Mouse (Mus musculus) midbrain, postnatal 0 days (tissue): ENCODE measurements around the gene Gpatch3. TPM values are rescaled to one million over a fixed set of nuclear protein-coding genes. Genes with fewer than 3 reads are reported as not detected.

Experiments used
- ATAC-seq: fragments of 200-750 bp; cut with Nextera tagmentation; 2 replicates; pipeline ENCODE4 v1.8.0; 2017; ENCODE audit warnings: moderate number of reproducible peaks, mild to moderate bottlenecking, moderate TSS enrichment, moderate library complexity; ENCODE audit not compliant: low FRiP score
- DNase-seq: peaks from one replicate; pipeline ENCODE4 v3.0.0-alpha.2; 2015; ENCODE audit warnings: low spot score
- H3K27ac ChIP-seq: fragments of 300-500 bp; sonication (generic); 2 replicates; pipeline ENCODE4 v1.5.1; 2014; ENCODE audit warnings: low read depth, mild to moderate bottlenecking, low read length, mixed read lengths
- H3K27me3 ChIP-seq: fragments of 300-500 bp; sonication (generic); 2 replicates; pipeline ENCODE4 v1.6.1; 2014; ENCODE audit warnings: low read length, control low read depth, mixed read lengths; ENCODE audit not compliant: insufficient read depth
- H3K36me3 ChIP-seq: fragments of 300-500 bp; sonication (generic); 2 replicates; pipeline ENCODE4 v1.6.1; 2014; ENCODE audit warnings: low read length, control low read depth, mixed read lengths; ENCODE audit not compliant: insufficient read depth
- H3K4me1 ChIP-seq: fragments of 300-500 bp; sonication (generic); 2 replicates; pipeline ENCODE4 v1.6.1; 2014; ENCODE audit warnings: mild to moderate bottlenecking, control low read depth, antibody characterized with exemption, low read length, mixed read lengths; ENCODE audit not compliant: insufficient read depth
- H3K4me2 ChIP-seq: fragments of 300-500 bp; sonication (generic); 2 replicates; pipeline ENCODE4 v1.6.1; 2014; ENCODE audit warnings: low read depth, mild to moderate bottlenecking, low read length, mixed read lengths; ENCODE audit not compliant: poor library complexity, severe bottlenecking
- H3K4me3 ChIP-seq: fragments of 300-500 bp; sonication (generic); 2 replicates; pipeline ENCODE4 v1.5.1; 2014; ENCODE audit warnings: low read depth, mild to moderate bottlenecking, low read length, moderate library complexity
- H3K9ac ChIP-seq: fragments of 300-500 bp; sonication (generic); replicated peaks from 2 replicates; pipeline ENCODE4 v1.6.1; 2014; ENCODE audit warnings: mild to moderate bottlenecking, low read length, moderate library complexity, mixed read lengths; ENCODE audit not compliant: poor library complexity, severe bottlenecking
- H3K9me3 ChIP-seq: fragments of 300-500 bp; sonication (generic); 2 replicates; pipeline ENCODE4 v1.6.1; 2016; ENCODE audit warnings: low read length, control low read depth
- CTCF ChIP-seq: IDR thresholded peaks from 2 replicates; pipeline ENCODE4 v1.5.1; 2016; ENCODE audit warnings: antibody characterized with exemption, mild to moderate bottlenecking
- WGBS: fragments of 180-500 bp; shearing (Covaris S2); extraction: QIAGEN DNeasy Blood & Tissue Kit; methylation state at CpG from one replicate; pipeline ENCODE4 v1.1.7; 2014; 5-methylcytosine and 5-hydroxymethylcytosine counted together
- polyA plus RNA-seq: library from polyadenylated mRNA; unstranded; fragments of >200 nt; fragmentation: Nextera tagmentation; extraction: Ambion mirVana; gene quantifications from 2 replicates; pipeline ENCODE4 v1.2.1, GENCODE M21; 2015
- total RNA-seq: library from RNA; depleted of rRNA; stranded (reverse); fragments of >200 nt; gene quantifications from 2 replicates; pipeline ENCODE4 v1.2.3, GENCODE M21; 2014

Gene Gpatch3
- total and polyA plus RNA-seq, 2 experiments from 2014 or later = 5.6 to 8.7 TPM

DNA sequence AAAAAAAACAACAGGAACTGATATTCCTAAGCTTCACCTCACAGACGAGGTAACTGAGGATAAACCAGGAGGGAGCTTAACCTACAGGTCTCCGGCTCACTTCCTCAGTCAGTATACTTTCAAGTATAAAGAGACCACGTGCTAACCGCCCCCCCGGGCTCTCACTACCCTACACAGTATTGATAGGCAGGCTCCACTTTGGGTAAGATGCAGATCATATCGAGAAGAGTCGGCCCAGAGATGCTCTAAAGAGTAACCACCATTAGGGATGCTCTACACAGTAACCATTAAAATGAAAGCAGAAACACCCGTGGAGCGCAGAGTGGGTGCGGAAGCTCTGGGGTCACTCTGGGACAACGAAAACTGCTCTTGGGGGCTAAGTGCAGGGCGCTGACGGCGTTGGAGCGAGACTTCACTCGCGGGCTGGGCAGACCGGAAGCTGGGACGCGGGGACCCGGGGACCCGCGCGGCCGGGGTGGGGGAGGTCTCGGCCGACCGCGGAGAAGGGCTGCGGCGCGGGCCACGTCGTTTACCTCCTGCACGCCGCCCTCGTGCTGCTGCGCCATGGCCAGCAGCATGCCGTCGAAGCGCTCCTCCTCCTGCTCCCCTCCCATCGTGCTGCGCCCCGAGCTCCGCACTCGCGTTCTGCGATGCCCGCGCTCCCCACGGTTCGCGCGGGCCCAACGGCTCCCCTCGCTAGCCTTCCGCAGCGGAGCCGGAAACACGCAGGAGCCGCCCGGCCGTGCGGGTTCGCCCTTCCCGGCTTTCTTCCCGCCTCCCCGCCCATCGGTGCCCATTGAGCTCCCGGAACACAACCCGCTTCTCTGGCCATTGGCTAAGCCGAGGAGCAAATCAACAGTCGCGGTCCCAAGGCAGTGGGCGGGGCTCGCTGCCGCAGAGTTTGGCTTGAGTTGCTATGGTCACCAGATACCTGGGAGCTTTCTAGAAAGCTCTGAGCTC is 29.0 kb upstream of the Gpatch3 start, which contains the start of gene Nudc:
TSS of gene Nudc (minus strand) at position 725 of the 960 bp plus-strand sequence.
- peaks cover 8% of the 10 kb centered on the region; the same call in 1 of the 2 replicates for H3K36me3 ChIP-seq
- TF ChIP-seq CTCF = no peak
- peak within 1 kb of the TSS; percentile 57 for H3K9ac ChIP-seq
- H3K4me3 ChIP-seq = peak within 1 kb of the TSS; percentile 81
- no peaks in the 10 kb centered on the region for H3K9me3 ChIP-seq
- peak within 1 kb of the TSS; percentile 55 for H3K4me2 ChIP-seq
- ATAC-seq (peak; percentile 98), DNase-seq (peak; percentile 98)
- H3K4me1 ChIP-seq = no peaks in the 10 kb centered on the region
- no peaks in the 10 kb centered on the region for H3K27me3 ChIP-seq
- 1% methylated on average over 55 of the region's 77 CpGs for WGBS
- peak within 1 kb of the TSS; percentile 80 for H3K27ac ChIP-seq

DNA sequence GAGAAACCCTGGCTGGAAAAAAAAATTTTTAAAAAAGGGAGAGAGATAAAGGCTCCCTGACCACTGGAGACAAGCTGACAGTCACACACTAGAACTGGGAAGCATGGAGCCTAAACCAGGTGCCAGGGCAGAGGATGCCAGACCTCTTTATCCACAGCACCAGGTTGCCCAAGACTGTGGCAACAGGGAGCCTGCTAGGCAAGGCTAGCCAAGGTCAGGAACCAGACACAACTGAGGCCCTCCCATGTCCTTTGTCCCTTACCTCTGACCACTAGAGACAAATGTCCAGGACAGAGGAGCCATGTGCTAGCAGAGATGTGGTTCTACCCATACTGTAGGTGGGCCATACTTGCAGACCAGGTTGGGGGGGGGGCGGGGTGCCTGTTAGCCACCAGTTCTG is 22.5 kb upstream of the Gpatch3 start:
- Histone ChIP-seq H3K4me3 (no peak overlapping the region), H3K4me2 (no peak overlapping the region), H3K9ac (no peak overlapping the region), H3K36me3 (no peaks in the 10 kb centered on the region), H3K27ac (no peak overlapping the region), H3K9me3 (no peaks in the 10 kb centered on the region), H3K27me3 (no peaks in the 10 kb centered on the region), H3K4me1 (no peaks in the 10 kb centered on the region)
- 86% methylated on average over 1 of the region's 1 CpGs for WGBS
- TF ChIP-seq CTCF = no peak
- ATAC-seq (no peak), DNase-seq (no peak)

DNA sequence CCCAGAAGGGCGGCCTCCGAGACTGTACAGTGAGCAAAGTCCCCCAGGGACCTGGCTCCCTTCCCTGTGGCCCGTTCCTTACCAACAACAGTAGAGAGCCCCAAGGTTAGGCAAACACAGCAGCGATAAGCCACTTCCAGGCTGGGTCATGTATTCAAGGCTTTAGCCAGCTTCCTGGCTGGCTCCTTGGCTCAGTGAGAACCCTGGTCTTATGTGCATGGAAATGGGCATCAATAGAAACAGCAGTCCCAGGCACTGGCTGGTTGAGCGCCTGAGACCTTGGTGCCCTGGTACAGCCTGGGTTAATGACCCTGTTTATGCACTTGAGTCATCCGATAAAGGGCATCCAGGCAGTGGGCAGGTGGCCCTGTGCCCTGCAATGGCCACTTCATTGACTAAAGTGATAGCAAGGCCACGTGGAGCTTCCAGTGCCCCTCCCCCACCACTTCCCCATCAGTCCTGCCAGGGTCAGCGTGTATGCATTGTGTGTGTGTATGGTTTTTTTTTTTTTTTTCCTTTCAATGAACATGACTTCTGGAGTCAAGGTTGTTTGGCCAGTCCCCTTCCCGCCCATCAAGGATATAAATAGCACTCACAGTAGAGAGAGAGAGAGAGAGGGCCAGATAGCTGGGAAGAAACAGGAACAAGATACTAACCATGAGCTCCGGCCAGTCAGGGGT is 21.6 kb upstream of the Gpatch3 start, which contains the start of gene Nr0b2:
TSS of gene Nr0b2 (plus strand) at position 609 of the 680 bp plus-strand sequence.
- H3K27me3 ChIP-seq = no peaks in the 10 kb centered on the region
- no peak for TF ChIP-seq CTCF
- DNase-seq = no peak
- no peaks in the 10 kb centered on the region for H3K36me3 ChIP-seq
- no peaks in the 10 kb centered on the region for H3K4me1 ChIP-seq
- ATAC-seq = no peak
- H3K4me3 ChIP-seq = no peak within 1 kb of the TSS
- no peak within 1 kb of the TSS for H3K27ac ChIP-seq
- no peak within 1 kb of the TSS for H3K9ac ChIP-seq
- H3K9me3 ChIP-seq = no peaks in the 10 kb centered on the region
- no peak within 1 kb of the TSS for H3K4me2 ChIP-seq
- WGBS = 73% methylated on average over 10 of the region's 10 CpGs

DNA sequence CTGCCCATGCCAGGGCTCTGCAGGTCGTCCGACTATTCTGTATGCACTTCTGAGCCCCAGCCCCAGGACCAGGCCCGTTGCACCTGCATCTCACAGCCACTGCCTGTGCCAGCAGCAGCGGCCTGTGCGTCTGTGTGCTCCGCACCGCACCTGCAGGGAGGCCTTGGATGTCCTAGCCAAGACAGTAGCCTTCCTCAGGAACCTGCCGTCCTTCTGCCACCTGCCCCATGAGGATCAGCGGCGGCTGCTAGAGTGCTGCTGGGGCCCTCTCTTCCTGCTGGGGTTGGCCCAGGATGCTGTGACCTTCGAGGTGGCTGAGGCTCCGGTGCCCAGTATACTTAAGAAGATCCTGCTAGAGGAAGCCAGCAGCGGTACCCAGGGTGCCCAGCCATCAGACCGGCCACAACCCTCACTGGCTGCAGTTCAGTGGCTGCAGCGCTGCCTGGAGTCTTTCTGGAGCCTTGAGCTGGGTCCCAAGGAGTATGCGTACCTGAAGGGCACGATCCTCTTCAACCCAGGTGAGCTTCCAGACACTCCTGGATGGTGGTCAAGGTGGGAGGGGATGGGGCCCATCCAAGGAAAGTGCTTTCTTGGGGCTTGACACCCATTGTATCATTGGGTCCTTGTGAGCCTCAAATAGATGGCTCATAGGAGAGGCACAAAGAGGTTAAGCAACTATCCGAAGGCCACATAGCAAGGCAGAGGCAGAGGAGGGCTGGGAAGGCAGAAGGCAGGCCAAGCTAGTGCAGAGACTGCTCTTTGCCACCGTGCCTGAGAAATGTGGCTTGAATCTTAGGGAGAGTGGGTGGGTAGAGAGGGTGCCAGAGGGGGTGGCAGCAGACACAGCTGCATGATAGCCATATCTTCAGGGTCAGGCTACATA is 20.9 kb upstream of the Gpatch3 start:
- DNase-seq = no peak
- H3K4me1 ChIP-seq = no peaks in the 10 kb centered on the region
- H3K27ac ChIP-seq = no peak overlapping the region
- no peaks in the 10 kb centered on the region for H3K9me3 ChIP-seq
- WGBS = 81% methylated on average over 19 of the region's 19 CpGs
- TF ChIP-seq CTCF = no peak
- no peak overlapping the region for H3K4me2 ChIP-seq
- H3K27me3 ChIP-seq = no peaks in the 10 kb centered on the region
- H3K4me3 ChIP-seq = no peak overlapping the region
- no peak overlapping the region for H3K9ac ChIP-seq
- no peak for ATAC-seq
- H3K36me3 ChIP-seq = no peaks in the 10 kb centered on the region

DNA sequence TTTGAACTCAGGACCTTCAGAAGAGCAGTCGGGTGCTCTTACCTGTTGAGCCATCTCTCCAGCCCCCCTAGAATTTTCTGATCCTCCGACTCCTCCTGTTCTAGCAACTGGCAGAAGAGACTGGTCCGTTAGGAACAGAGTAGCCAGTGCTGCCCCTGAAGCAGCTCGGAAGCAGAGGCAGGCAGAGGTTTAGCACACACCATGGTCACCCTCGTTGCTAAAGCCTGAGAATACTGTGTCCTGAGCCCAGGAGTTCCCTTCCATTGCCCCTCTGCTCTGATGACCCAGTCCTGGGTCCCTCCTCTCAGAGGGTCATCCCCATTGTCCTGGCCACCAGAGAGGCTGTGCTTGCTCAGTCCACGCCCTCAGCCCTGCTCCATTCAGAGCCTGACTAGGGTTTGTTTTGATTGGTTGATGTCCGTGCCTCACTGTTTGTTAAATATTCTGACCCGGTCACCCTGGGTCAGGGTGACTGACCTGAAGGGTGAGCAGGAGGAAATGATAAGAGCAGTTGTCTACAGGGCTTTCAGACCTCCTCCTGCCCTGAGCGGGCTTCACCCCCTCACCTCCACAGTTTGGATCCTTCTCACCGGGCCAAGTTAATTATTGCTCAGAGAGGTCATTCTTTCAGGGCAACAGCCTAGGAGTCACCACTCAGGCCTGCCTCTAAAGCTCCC is 17.4 kb upstream of the Gpatch3 start:
- Histone ChIP-seq H3K36me3 (no peaks in the 10 kb centered on the region), H3K4me1 (no peaks in the 10 kb centered on the region), H3K27ac (no peak overlapping the region), H3K4me3 (no peak overlapping the region), H3K9ac (no peak overlapping the region), H3K4me2 (no peak overlapping the region), H3K27me3 (no peaks in the 10 kb centered on the region), H3K9me3 (no peaks in the 10 kb centered on the region)
- no peak for TF ChIP-seq CTCF
- WGBS = 42% methylated on average over 10 of the region's 10 CpGs
- ATAC-seq = no peak
- no peak for DNase-seq
